Mouse (Mus musculus) forelimb bud, embryonic 11.5 days (tissue): ENCODE data around the gene Prps1l3.
"Not testable (repeated sequence)": the region's sequence is repeated elsewhere in the genome, so short reads cannot be mapped to it uniquely, and the experiment has no call there.

Source experiments
- DNase-seq: peaks from one replicate; pipeline ENCODE4 v3.0.0-alpha.2; 2012; ENCODE audit warnings: low read depth, low spot score

The Prps1l3 gene

DNA sequence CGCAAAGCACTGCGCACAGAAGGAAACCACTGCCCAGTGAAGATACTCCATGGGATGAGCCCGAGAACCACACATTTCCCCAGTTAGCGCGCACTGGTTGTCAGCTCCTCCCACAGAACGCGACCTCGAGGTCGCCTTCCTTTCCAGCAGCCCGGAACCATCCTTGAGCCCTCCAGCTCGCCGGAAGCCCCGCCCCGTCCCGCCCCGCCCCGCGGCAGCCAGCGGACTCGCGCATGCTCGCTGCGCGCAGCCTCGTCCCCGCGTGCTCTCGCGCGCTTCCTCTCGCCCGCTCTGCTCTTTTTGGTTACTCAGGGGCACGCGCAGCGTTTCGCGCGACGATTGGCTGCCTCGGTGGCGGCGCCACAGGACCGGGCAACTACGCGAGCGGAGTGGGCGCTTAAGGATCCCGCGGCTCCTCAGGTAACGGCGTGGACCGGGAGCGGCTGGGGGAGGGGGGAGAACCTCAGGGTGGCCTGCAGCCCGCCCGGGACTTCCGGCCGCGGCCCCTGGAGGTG is at the start of gene Prps1l3, which contains the start of gene Mipol1:
Prps1l3 (plus strand) TSS at position 221 of the 515 bp plus-strand sequence.
Mipol1 (plus strand) TSS at position 236 of the 515 bp plus-strand sequence.
- peak; percentile 94 for DNase-seq

DNA sequence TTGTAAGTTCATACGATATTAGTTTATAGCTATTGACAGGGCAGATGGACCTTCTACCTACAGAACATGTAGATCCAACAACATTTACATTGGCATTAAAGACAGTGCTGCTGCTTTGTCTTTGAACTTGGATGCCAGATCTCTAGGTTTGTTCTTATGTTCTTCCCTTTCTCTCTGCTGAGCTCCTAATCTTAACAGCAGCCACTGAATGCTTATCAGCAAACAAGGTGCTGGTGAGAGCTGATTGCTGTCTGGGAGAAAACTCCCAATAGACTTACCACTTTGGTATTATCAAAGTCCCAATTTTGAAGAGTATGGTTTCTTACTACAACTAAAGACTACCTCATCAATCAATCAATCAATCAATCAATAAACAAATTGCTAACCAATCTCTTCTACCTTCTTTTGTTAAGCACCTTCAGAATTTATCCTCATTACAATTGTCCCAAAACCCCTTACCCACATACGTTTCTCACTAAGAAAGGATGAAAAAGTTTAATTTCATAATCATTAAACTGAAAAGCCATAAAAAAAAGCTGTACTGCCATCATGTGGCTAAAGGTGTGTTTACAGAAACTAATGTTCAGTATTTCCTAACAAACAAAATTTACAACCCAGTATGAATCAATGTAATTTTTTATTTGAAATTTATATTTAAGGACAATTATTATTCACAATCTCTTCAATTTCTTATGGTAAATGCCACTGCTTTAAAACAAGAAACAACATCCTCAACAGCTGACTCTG is 45.6 kb upstream of the Prps1l3 start:
- DNase-seq: no peak

DNA sequence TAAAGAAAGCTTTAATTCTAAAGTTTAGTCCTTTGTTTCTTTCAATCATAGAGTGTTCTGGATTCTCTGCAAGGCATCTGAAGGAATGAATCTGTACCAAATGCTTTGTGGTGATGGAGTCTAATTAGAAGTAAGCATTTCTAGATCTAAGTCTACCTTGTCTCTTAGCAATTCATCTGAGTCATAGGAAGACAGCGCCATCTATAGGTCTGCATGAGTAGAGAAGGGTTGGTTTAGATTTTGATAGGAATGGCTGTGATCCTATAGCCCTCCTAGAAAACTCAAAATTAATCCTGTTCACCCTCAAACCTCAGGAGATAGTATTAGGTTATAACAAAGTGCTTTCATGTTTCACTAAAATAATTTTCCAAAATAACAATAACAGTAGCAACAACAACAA is 44.7 kb upstream of the Prps1l3 start:
- DNase-seq: peak; percentile 20

DNA sequence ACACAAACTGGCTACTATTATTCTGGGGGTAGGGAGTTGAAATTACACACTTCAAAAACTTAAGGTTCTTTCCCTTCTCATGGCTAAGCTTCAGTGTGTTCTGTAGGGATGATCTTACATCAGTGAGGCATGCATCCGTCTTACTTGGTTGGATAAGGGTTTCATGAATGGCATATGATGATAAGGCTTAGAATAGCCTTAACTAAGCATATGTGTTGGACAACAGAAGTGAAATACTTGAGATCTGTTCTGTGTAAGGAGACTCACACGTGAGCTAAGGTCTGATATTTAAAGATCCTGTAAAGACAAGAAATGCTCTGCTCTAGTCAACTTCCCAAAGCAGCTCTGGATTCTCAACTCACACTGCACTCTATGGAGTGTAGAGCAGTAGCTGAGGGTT is 44.1 kb upstream of the Prps1l3 start:
- no peak for DNase-seq

DNA sequence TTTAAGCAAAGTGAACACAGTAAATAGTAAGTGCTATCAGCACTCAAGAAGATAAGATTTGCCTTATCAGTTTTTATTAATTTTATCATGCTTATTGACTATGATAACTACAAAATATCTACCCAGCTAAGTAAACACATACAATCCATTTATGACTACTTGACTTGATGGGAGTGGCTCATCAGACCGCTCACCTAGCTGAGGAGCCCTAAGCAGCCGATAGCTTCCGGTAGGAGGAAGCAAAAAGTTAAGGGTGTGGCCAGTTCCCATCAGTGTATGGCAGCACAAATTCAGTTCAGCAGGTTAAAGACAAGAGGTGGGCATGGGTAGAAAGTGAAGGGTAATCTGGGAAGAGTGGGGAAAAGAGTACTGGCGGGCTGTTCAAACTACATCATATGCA is 43.2 kb upstream of the Prps1l3 start:
- DNase-seq: no peak

DNA sequence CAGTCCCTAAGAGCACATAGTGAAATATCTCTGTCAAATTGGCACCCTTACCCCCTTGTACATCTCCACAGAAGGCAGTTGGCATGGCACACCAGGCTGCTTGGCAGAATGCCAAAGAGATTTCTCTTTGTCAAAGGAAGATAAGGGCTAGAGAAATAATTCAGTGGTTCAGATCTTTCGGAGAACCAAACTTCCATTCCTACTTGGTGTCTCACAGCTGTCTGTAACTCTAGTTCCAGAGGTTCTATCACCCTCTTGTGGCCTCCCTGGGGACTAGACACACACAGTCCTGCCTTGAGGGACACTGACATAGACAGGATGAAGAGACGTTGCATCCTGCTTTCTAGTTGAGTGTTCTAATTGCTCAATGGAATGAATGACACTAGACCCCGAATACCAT is 35.6 kb upstream of the Prps1l3 start:
- no peak for DNase-seq

DNA sequence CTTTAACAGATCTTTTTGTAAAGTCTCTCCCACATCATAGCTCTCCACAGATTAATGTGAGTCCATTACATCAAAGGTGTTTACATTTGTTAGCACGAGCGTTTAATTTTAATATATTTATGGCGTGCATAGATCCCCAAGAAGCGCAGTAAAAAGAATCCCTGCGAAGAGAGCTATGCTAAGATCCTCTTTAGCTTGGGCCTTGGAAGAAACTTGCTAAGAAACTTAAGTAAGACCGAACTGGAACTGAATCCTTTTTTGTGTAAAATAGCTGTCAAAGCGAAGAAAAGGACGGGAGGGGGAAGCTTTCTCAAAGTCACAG is 34.0 kb upstream of the Prps1l3 start:
- no peak for DNase-seq

DNA sequence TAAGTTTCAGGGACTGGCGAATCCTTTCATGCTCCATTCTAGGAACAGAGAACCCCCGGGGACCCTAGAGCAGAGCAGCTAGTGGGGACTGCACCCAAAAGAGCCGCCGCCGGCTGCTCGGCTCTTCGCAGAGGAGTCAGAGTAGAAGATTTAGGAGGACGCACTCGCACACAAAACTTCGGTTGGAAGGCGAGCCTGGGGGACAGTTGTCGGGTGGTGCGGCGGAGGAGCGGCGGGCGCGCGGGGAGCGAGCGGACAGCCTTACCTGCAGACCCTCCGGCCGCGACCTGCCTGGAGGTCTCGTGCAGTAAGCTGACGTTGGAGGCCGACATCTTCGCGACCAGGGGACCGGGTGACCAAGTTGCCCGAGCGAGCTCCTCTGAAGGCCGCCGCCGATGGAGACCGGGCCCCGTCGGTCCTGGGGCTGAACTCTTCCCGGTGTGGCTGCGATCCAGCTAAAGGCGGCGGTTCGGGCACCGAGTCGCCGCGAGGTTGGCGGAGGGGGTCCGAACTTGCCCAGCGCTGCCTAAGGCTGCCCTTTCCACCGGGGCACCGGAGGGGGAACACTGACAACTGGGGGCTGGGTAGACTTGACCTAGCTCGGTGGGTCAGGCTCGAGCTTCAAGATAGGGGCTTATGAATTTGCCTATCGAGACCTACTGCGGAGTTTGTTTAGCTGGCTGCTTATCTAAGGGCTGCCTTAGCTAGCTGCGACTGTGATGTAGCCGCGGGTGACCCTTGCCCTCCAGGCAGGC is 33.4 kb upstream of the Prps1l3 start:
- DNase-seq: peak; percentile 31

DNA sequence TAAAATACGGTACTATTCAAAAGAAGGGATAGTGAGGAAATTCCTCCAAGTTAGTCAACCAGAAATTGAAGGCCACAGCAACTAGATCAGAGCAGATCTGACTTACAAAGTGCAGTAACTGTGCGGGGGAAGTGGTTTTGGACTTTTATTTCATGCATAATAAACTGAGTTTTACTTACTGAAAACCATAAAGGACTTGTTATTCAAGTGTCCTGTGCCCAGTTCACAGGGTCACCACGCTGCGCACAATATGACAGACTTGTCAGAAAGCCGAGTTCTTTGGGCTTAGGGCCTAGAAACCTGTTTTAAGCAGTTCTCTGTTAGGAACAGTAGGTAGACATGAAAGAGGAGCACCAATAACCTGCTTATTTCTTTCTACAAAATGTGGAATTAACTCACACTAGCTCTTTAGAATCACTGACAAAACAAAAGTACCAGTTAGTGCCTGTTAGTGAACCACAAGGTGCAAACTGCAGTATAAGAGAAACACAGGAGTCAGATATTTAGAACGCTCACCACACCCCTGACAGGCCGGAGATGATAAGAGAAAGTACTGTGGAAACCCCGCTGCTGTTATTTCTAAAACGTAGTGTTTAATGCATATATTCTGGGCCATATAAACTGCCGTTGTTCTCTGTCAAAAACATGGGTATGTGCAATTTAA is 32.7 kb upstream of the Prps1l3 start, which contains the start of gene Slc25a21:
Slc25a21 (minus strand) TSS at position 110 of the 664 bp plus-strand sequence.
- no peak for DNase-seq

DNA sequence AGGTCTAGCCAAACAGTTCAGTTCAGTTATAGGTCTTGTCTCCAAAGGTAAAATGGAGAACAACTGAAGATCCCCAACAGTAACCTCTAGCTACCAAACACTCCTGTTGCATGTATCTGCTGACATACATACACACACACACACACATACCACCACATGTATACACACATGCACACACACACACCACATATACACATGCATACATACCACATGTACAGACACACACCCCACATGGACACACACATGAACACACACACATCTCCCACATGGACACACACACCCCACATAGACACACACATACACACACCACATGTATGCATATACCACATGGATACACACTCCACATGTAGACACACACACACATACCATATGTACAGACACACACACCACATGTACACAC is 31.9 kb upstream of the Prps1l3 start:
- no peak for DNase-seq

DNA sequence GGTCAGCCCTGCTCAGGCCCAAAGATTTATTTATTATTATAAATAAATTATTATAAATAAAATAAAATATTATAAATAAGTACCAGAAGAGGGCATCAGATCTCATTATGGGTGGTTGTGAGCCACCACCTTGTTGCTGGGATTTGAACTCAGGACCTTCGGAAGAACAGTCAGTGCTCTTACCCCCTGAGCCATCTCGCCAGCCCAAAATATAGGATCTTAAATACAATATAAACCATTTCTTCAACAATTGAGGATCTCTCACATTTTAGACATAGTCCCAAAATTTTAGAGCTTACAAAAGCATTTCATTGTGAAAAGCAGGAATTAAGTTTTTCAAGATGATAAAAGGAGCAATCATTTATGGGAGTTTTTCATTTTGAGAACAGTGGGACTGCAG is 30.8 kb upstream of the Prps1l3 start:
- no peak for DNase-seq

DNA sequence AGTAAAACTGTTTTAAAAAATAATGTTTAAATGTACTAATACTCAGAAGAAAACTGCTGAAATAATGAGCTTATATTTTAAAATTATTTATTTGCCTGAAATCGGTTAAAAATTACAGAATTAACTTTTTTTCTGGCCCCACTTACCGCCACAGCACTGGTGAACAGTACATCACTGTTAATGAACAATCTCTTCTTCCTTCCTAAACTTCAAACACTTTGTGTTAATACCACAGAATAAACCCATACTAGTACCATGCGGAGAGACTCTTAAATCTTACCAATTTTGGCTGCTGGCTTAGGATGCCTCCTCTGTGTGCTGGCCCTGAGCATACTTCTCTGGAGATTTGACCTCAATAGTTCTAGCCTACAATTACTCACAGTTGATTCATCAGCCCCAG is 28.3 kb upstream of the Prps1l3 start:
- DNase-seq: no peak

DNA sequence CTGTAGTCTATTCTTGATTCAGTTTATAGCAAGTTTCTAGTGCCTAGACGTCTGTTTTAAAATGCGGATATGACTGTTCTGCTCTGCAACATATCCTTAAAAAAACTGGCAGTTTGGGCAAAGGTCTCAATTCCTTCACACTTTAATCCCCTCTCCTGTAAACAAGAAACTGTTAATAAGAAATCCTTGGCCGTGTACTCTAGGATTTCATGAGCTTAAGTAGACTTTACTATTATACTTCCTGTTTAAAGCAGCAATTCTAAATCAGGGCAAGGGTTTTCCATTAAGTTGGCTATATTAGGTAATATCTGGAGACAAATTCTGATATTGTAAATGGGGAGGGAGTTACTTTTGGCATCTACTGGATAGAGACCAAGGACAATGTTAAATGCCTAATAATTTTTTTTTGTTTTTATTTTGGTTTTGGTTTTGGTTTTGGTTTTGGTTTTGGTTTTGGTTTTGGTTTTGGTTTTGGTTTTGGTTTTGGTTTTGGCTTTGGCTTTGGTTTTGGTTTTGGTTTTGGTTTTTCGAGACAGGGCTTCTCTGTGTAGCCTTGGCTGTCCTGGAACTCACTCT is 25.8 kb upstream of the Prps1l3 start:
- DNase-seq: no peak

DNA sequence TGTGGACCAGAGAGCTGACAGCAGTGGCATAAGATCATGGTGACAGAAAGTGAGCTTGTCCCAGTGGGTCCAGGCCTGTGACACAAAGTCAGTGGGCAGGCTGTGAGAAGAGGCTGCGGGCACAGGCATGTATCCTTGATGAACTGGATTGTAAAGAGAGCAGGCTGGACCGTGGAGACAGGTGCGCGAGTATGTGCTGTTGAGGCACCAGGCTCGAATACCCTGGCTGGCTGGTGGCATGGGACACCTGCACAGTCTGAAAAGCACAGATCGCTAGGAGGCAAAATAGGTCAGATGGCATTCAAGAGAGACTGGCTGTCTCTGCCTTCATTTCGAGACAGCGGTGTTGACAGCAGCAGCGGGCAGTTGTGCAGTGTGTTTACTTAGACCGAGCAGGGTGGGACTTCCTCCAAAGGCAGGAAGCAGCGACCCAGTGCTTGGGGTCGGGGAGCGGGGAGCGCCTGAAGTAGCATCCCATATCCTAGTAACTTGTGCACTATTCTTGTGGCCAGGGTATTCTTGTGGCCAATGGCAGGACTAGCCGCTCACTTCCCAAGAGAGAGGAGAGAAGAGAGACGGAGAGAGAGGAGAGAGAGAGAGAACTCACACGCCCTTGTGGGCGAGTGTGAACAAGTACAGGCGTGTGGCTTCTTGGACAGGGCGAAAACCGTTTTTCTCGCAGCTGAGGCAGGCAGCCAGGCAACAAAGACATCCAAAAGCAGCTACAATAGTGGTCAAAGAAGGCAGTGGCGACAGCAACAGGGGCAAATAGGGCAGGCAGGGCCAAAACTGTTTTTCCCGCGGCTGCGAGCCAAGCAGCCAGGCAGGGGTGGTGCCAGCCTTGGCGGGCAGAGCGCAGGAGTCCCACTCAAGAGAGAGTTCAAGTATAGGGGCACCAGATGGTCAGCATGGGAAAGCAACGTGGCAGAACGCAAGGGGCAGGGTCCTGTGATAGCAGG is 18.6 kb upstream of the Prps1l3 start:
- DNase-seq: no peak

DNA sequence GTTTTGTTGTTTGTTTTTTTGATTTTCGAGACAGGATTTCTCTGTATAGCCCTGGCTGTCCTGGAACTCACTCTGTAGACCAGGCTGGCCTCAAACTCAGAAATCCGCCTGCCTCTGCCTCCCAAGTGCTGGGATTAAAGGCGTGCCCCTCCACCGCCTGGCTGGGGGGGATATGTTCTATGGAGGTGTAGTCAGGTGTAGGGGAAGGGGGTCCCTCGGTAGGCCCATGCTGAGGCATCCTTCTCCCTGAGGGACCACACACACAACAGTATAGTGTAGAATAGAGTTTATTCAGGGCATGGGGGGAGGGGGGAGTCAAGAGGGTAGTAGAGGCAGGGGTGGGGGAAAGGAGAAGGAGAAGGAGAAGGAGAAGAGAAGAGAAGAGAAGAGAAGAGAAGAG is 17.7 kb upstream of the Prps1l3 start:
- DNase-seq: not testable (repeated sequence)

DNA sequence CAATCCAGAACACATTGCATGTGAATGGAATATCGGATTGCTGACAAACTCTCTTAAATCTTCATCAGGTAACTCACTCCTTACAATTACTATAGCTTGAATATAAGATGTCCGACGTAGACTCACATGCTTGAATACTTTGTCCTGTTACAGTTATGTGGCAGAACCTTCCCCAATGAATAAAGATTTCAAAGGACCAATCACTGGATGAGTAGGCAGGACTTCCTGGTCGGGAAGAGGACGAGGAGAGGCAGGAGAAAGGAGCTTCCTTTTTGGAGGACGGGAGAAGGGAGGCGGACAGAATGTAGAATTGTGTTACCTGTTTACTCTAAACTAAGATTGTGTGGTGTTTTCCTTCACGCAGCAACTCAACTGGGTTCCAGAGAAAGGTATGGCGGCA is 3.8 kb upstream of the Prps1l3 start:
- no peak for DNase-seq

DNA sequence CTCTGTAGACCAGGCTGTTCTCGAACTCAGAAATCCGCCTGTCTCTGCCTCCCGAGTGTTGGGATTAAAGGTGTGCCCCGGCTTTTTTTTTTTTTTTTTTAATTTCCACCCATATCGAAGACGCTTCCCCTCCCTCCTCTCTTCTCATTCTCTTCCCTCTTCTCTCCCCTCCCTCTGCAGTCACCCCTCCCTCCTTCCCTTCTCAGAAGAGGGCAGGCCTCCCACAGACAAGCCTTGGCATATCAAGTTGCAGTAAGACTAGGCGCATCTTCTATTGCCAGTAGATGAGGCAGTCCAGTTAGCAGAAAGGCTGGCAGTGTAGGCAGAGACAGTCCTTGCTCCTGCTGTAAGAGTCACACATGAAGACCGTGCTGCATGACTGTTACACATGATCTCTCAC is 2.4 kb upstream of the Prps1l3 start:
- no peak for DNase-seq

DNA sequence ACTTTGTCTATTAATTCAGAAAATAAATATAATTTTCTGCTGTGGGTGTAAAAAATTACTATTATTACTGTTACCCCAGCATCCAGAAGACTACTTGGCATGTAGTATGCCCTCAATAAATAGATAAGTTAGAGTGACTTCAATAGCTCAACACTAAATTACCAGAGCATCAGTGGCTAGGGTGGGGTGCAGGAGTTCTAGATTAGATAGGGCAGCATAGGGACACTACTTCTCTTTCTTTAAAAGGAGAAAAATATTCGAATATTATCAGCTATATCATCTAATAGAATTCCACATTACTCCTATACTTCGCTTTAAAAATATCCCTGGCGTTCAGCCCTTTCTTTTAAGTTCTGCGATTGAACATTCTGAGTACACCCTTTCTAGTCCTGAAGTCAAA is 509 bp upstream of the Prps1l3 start:
- DNase-seq: no peak

DNA sequence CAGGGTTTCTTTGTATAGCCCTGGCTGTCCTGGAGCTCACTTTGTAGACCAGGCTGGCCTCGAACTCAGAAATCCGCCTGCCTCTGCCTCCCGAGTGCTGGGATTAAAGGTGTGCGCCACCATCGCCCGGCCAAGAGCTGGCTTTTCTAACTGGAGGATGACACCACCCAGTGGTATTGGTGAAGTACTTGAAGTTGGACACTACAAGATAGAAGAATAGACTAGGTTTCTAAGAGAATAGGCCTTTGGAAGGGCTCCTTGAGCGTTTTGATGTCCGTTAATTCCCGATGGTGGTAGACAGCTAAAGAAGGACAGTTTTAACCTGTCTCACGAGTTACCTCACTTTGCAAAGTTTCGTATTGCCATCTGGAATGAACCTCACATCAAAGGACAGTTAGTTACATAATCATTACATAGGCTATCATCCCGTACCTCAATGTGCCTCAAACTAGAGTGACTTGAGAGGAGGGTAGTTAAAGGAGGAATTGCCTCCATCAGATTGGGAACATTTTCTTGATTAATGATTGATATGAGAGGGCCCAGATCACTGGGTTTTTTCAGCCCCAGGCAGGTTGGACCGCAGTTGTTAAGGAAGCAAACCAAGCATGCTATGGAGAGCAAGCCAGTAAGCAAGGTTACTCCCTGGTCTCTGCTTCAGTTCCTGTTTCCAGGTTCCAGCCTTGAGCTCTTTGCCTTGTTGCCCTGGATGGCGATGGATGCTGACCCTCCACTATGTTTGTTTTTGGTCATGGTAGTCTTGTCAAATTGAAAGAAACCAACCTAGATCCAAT is 1.1 kb downstream of the Prps1l3 start:
- DNase-seq: peak; percentile 9

DNA sequence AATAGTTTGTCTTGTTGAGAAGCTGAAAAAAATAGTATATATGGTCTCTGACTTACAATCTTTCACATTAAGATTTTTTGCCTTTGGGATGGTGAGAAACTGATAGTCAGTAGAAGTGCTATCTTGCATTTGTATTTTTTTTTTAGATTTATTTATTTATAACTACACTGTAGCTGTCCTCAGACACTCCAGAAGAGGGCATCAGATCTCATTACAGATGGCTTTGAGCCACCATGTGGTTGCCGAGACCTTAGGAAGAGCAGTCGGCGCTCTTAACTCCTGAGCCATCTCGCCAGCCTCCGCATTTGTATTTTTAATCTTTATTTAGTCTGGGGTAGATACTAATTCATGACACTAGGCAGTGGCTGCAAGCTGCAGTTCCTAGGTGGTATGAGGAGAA is 3.2 kb downstream of the Prps1l3 start:
- DNase-seq: no peak
